ENCODE assay signal across 17 mouse cellular contexts in genomic region chr5:131769273-131769672, GRCm38 (mm10).
A peak's percentile ranks its signal among the peaks of the same experiment; 100 is the strongest.
DNase-seq lines count a peak whose midpoint lies in the region; ATAC-seq and TF ChIP-seq lines count a peak whose summit lies in the region.
"Had no signal": no experiment of that assay in that cellular context is flagged by ENCODE, and none has a peak within 500 bp of the region (broad histone marks: within the 10 kb centered on the region; RNA-seq: fewer than 3 reads in every experiment).

No protein-coding gene starts in this region.

- DNase-seq in forebrain, embryonic 11.5 days (ENCODE audit: low spot score): no peak
- peak; percentile 5 for DNase-seq in lung, embryonic 14.5 days
- no peak for DNase-seq in lung, postnatal 14 days
- no peak for DNase-seq in T-cell, adult 2 months (ENCODE audit: low spot score)
- no peak for DNase-seq in MN1 (ENCODE audit: low spot score)
- DNase-seq: B cell, adult 2 months; cerebellum, postnatal 25 days; layer of hippocampus, adult 9-11 months; left cerebral cortex, postnatal 4 days; right cerebral cortex, adult 18-20 months; thymus, adult 18-20 months had no signal

- no peaks in the 10 kb centered on the region for H3K9me3 ChIP-seq in forebrain, embryonic 15.5 days
- no peaks in the 10 kb centered on the region for H3K9me3 ChIP-seq in forebrain, embryonic 11.5 days (ENCODE audit: control insufficient read depth, low read length)
- H3K9me3 ChIP-seq in lung, embryonic 14.5 days (ENCODE audit: low read depth, low read length): no peaks in the 10 kb centered on the region
- no peaks in the 10 kb centered on the region for H3K9me3 ChIP-seq in intestine, embryonic 16.5 days (ENCODE audit: control insufficient read depth, low read length)
- no peaks in the 10 kb centered on the region for H3K9me3 ChIP-seq in neural tube, embryonic 13.5 days

- 58% methylated on average over 11 of the region's 11 CpGs for WGBS in forebrain, embryonic 15.5 days
- 78% methylated on average over 11 of the region's 11 CpGs for WGBS in forebrain, embryonic 11.5 days
- 23% methylated on average over 11 of the region's 11 CpGs for whole genome bisulfite sequencing in lung, embryonic 14.5 days
- WGBS in intestine, embryonic 16.5 days: 56% methylated on average over 11 of the region's 11 CpGs
- 37% methylated on average over 11 of the region's 11 CpGs for WGBS in neural tube, embryonic 13.5 days

- H3K4me3 ChIP-seq in forebrain, embryonic 15.5 days: no peak overlapping the region
- no peak overlapping the region for H3K4me3 ChIP-seq in forebrain, embryonic 11.5 days (ENCODE audit: low read depth, low read length)
- no peak overlapping the region for H3K4me3 ChIP-seq in lung, embryonic 14.5 days (ENCODE audit: low read depth, low read length)
- no peak overlapping the region for H3K4me3 ChIP-seq in intestine, embryonic 16.5 days (ENCODE audit: low read length)
- no peak overlapping the region for H3K4me3 ChIP-seq in neural tube, embryonic 13.5 days
- H3K4me3 ChIP-seq: myocyte had no signal

- peaks cover 37% of the 10 kb centered on the region for H3K4me1 ChIP-seq in forebrain, embryonic 15.5 days
- H3K4me1 ChIP-seq in forebrain, embryonic 11.5 days (replicated peaks; ENCODE audit: control insufficient read depth, insufficient read depth, low read length): no peaks in the 10 kb centered on the region
- H3K4me1 ChIP-seq in lung, embryonic 14.5 days (ENCODE audit: insufficient read depth): no peaks in the 10 kb centered on the region
- H3K4me1 ChIP-seq in intestine, embryonic 16.5 days (ENCODE audit: control insufficient read depth, insufficient read depth, low read length): peaks cover 2% of the 10 kb centered on the region; the same call in 1 of the 2 replicates
- H3K4me1 ChIP-seq in neural tube, embryonic 13.5 days (replicated peaks): peaks cover 50% of the 10 kb centered on the region

- no peaks in the 10 kb centered on the region for H3K36me3 ChIP-seq in forebrain, embryonic 15.5 days
- H3K36me3 ChIP-seq in forebrain, embryonic 11.5 days (ENCODE audit: control insufficient read depth, insufficient read depth, low read length): no peaks in the 10 kb centered on the region
- H3K36me3 ChIP-seq in lung, embryonic 14.5 days (ENCODE audit: insufficient read depth): no peaks in the 10 kb centered on the region
- H3K36me3 ChIP-seq in intestine, embryonic 16.5 days (ENCODE audit: control insufficient read depth, insufficient read depth, low read length): no peaks in the 10 kb centered on the region
- H3K36me3 ChIP-seq in neural tube, embryonic 13.5 days: no peaks in the 10 kb centered on the region
- H3K36me3 ChIP-seq: G1E had no signal

- no peak overlapping the region for H3K27ac ChIP-seq in forebrain, embryonic 15.5 days (replicated peaks)
- H3K27ac ChIP-seq in forebrain, embryonic 11.5 days (ENCODE audit: low read depth, low read length): no peak overlapping the region
- H3K27ac ChIP-seq in lung, embryonic 14.5 days (ENCODE audit: low read depth): no peak overlapping the region
- H3K27ac ChIP-seq in intestine, embryonic 16.5 days (ENCODE audit: low read length): no peak overlapping the region
- peak overlapping the region; percentile 43 for H3K27ac ChIP-seq in neural tube, embryonic 13.5 days (replicated peaks)

- TF ChIP-seq CTCF in lung, embryonic 14.5 days (IDR thresholded peaks at IDR 0.05; ENCODE audit: low read depth): no peak

- ATAC-seq in forebrain, embryonic 15.5 days (replicated peaks): peak; percentile 21; the same call in 1 of the 2 replicates
- ATAC-seq in forebrain, embryonic 11.5 days (replicated peaks; ENCODE audit: low FRiP score): no peak
- ATAC-seq in lung, embryonic 14.5 days (ENCODE audit: insufficient read depth): peak; percentile 28; the same call in 1 of the 2 replicates
- ATAC-seq in intestine, embryonic 16.5 days: peak; percentile 66
- no peak for ATAC-seq in neural tube, embryonic 13.5 days (ENCODE audit: low read depth)
- ATAC-seq: activated CD4-positive, CD25-positive, alpha-beta regulatory T cell, adult 4 months had no signal

- H3K9ac ChIP-seq in forebrain, embryonic 15.5 days (replicated peaks): no peak overlapping the region
- no peak overlapping the region for H3K9ac ChIP-seq in forebrain, embryonic 11.5 days (ENCODE audit: low read length)
- no peak overlapping the region for H3K9ac ChIP-seq in lung, embryonic 14.5 days
- H3K9ac ChIP-seq in intestine, embryonic 16.5 days (ENCODE audit: low read depth, low read length): no peak overlapping the region
- no peak overlapping the region for H3K9ac ChIP-seq in neural tube, embryonic 13.5 days

- no peaks in the 10 kb centered on the region for H3K27me3 ChIP-seq in forebrain, embryonic 15.5 days
- no peaks in the 10 kb centered on the region for H3K27me3 ChIP-seq in forebrain, embryonic 11.5 days (ENCODE audit: control insufficient read depth, insufficient read depth, low read length)
- no peaks in the 10 kb centered on the region for H3K27me3 ChIP-seq in lung, embryonic 14.5 days (ENCODE audit: insufficient read depth, low read length)
- H3K27me3 ChIP-seq in intestine, embryonic 16.5 days (replicated peaks; ENCODE audit: control insufficient read depth, insufficient read depth, low read length): no peaks in the 10 kb centered on the region
- H3K27me3 ChIP-seq in neural tube, embryonic 13.5 days: no peaks in the 10 kb centered on the region

- H3K4me2 ChIP-seq in forebrain, embryonic 15.5 days (replicated peaks): no peak overlapping the region
- H3K4me2 ChIP-seq in forebrain, embryonic 11.5 days (ENCODE audit: low read depth, low read length, severe bottlenecking): no peak overlapping the region
- H3K4me2 ChIP-seq in lung, embryonic 14.5 days: no peak overlapping the region
- no peak overlapping the region for H3K4me2 ChIP-seq in intestine, embryonic 16.5 days (ENCODE audit: low read depth, low read length)
- H3K4me2 ChIP-seq in neural tube, embryonic 13.5 days: no peak overlapping the region

Comparison
In these comparisons a context has a peak if more than half of its experiments do, and no peak if none do; other contexts are left out.
1. ATAC-seq: peak in forebrain, embryonic 15.5 days (single experiment), lung, embryonic 14.5 days (single experiment) and intestine, embryonic 16.5 days (single experiment); none in forebrain, embryonic 11.5 days (single experiment) and neural tube, embryonic 13.5 days (single experiment).